Mouse (Mus musculus): ENCODE results near the gene Msx3.
A peak's percentile ranks its signal among the peaks of the same experiment; 100 is the strongest.

Msx3 gene

DNA sequence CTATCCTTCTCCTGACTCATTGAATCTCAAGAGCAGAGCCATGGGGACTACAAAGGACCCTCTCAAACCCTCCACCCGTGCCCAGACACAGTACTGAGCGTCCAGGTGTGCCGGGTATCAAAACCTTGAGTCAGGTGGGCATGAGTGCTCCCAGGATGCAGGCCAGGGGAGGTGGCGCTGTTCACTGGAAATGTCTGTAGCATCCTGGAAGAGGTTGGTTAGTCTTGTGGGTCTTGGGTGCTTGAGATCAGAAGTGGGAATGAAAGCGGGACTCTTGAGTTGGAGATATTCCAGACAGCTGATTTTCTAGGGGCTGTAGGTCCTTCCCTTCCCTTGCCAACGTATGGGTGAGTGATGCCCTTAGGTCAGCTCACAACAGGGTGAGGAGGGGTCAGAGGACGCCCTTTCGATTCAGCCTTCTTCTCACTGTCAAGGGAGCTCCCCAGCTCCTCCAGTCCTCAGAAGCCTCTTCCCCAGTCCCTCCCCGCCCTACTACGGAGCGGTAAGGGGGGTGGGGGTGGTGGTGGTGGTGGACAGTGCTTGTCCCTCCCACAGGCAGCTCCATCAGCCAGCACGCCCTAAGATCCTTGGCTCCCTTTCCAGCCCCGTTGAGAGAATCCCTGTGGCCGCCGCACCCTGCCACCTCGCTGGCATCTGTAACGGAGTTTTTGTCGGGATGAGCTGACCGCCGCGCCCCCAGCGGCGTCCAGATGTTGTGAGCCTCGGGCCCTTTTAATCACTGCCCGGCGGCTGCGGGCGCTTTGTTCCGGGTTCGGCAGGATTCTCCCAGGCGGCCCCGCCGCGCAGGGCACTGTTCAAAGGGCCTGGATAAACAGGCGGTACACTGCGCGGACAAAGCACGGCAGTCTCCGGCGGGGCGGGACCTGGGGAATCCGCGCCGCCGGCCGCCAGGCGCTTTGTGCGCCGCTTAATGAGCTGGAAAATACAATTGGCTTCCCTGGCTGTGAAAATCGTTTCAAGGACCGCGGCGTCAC is 8.8 kb upstream of the Msx3 start:
- no peak for DNase-seq (ENCODE audit: low spot score)

DNA sequence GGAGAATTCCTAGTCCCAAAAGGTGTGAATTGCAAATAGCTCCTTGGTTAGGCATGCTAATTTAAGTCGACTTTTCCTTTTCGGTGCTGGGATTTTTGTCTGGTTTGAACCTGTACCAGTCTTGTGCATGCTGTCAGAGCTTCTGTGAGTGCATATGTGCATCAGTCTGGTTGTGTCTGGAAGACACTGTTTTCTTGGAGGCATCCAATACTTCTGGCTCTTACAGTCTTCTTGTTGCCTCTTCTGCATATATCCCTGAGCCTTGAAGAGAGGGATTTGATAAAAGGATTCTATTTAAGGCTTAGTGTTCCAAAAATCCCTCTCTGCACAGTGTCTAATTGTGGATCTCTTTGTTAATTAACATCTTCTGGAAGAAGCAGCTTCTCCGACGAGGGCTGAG is 5.2 kb upstream of the Msx3 start:
- no peak for DNase-seq (ENCODE audit: low spot score)

DNA sequence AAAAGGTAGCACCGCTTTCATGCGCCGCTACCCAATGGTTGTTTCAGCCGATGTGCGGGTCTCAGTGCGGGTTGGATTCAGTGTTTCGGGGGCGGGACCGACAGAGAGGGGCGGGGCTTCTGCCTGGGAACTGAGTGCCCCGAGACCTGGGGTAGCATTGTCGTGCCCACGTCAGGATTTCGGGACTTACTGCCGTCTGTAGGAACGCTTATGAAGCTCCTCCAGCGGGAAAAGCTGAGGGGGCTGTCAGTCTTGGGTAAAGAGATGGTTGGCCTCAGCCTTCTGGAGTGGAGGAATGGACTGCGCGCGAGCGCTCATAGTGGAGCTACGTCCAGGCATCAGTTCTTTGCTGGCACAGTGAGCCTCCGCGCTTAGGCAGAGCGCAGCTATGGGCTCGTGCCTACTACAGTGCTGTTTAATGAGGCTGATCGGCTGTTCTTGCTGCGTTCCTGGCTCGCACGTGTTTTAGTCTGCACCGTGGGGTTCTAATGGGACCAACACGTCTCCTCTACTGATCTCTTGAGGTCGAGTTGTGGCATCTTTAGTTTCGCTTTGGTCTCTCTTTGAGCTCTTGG is 313 bp upstream of the Msx3 start:
- DNase-seq (ENCODE audit: low spot score), result no peak

DNA sequence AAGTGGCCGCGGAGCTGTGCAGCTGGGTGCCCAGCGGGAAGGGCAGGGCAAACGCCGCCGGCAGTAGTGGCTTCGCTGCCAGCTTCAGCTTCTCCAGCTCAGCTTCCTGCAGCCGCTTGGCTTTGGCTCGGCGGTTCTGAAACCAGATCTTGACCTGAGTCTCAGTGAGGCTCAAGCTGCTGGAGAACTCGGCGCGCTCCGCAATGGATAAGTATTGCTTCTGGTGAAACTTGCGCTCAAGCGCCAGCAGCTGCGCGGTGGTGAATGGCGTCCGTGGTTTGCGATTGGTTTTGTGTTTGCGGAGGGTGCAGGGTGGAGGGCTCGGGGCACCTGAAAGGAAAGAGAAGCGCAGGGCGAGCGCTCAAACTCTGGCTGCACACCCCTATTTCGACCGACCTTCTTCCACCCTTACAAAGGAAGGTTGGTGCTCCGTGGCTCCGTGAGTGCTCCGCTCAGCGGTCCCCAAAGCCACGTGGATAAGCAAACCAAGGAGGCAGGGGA is 1.0 kb downstream of the Msx3 start:
- no peak for DNase-seq (ENCODE audit: low spot score)

DNA sequence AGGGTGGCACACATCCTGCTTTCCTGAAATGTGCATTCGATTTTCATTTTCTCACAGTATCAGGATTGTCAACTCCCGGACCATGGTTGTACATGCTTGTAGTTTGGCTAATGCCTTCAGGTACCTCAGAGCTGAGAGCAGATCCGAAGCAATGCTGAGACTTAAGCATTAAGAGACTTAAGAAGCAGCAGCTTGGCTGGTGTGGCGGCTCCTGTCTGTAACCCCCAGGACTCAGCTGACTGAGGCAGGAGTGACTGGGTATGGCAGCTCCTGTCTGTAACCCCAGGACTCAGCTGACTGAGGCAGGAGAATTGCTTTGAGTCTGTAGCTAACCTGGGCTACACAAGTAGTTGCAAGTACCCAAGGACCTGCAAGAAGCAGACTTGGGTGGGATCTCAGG is 3.3 kb downstream of the Msx3 start:
- DNase-seq (ENCODE audit: low spot score), result no peak

DNA sequence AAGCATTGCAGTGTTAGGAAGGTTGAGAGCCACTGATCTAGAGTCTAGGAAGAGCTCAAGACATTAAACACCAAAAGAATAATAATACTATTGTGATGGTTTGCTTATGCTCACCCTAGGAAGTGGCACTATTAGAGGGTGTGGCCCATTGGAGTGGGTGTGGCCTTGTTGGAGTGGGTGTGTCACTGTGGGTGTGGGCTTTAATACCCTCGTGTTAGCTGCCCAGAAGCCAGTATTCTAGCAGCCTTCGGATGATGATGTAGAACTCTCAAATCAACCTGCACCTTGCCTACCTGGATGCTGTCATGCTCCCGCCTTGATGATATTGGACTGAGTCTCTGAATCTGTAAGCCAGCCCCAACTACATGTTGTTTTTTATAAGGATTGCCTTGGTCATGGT is 6.2 kb downstream of the Msx3 start:
- DNase-seq (ENCODE audit: low spot score), result no peak

DNA sequence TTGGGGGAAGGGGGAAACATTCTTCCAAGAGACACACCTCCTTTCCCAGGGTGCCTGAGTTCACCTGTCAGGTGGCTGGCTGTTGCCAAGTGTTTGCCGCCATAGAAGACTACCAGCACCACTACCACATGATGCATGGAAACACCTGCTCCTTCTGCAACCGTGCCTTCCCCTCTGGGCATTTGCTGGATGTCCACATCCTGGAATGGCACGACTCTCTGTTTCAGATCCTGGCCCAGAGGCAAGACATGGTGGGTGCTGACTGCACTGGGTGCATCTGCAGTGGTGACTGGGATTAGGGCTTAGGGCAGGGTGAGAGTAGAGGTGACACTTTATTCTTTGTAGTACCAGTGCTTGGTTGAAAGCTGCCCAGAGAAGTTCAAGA is 11.7 kb downstream of the Msx3 start:
- DNase-seq (ENCODE audit: low spot score), result no peak

DNA sequence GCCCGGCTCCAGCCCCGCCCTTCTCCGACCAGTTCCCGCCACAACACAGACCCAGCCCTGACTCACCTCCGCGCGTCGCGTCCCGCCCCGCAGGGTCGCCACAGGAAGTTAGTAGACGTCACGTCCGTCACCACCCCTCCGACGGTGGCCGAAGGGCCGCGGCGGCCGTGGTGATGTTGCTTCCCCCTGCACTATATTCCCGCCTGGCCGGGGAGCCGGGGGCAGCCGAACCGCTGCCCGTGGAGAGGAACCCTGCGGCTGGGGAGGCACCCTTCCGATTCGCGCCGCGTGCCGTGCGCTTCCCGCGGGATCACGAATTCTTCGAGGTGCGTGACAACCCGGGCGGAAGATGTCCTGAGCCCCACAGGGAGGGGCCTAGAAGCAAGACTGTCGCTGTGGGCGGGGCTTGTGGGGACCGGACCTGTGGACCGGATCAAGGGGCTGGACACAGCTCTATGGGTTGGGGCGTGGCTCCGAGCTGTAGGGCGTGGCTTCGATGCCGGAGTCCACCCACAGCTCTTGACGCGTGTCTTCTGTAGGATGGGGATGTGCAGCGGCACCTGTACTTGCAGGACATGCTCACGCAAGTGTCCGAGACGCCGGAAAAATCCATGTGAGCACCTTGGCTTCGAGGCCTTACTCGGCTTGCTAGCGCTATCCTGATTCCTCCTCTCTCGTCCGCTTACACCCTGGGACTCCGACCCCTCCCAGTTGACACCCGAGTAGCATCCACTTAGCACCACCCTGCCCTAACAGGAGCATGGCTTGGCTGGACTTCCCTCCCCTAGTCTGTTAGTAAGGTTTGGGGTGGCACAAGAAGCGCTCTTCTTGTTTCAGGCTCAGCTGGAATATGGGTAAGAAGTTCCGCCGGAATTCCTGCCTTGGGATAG is 12.4 kb downstream of the Msx3 start, which contains the start of the genes Zfp511 and Tubgcp2:
TSS of gene Zfp511 (plus strand) at position 111 of the 890 bp plus-strand sequence.
TSS of gene Tubgcp2 (minus strand) at position 389 of the 890 bp plus-strand sequence.
- peak; percentile 84 for DNase-seq (ENCODE audit: low spot score)

DNA sequence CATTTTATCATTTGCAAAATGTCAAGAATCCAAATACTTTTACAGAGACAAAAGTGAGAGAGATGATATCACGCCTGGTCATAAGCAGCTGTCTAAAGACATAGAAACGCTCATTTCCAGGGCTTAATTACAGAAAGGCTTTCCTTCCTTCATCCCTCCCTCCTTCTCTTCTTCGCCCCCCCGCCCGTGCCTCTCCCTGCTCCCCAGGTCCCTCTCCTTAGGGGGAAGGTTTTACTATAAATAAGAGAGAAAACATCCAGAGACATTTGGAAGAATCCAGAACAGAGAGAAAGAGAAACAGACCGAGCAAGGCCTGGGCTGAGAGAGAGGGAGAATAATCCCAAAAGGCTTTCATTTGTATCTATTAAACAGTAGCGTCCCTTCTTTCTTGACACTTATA is 13.4 kb downstream of the Msx3 start:
- DNase-seq (ENCODE audit: low spot score), result no peak

DNA sequence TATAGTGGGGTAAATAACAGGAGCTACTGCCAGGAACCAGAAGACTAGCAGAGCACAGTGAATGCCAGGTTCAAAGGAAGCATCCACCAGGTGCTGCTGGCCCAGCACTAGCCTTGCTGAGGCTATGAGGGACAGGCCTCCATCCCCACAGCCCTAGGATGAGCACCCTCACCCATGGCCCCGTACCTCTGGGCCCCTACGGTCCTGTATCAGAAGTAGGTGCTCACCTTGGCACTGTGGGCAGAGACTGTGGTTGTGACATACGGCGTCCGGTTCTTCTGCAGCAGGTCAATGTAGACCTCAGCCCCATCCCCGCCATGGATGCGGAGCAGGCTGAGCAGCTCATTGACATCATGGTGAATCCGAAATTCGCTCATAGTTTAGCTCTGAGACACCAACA is 15.5 kb downstream of the Msx3 start:
- DNase-seq (ENCODE audit: low spot score), result no peak

DNA sequence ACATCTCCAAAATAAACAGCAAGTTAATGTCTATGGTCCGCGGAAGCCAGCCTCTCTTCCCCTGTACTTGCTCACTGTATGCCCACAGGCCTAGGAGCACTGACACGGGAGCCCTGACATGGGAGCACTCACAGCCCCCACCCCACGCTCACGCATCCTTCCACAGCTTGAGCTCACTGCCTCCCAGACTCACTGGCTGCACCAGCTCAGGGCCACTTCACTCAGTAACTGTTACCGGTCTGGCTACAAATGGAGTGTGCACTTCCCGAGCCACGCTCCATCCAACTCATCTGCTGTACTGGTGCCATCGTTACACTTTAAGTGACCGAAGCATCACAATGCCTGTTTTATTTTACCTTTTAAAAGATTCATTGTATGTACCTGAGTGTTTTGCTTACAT is 16.5 kb downstream of the Msx3 start:
- no peak for DNase-seq (ENCODE audit: low spot score)

DNA sequence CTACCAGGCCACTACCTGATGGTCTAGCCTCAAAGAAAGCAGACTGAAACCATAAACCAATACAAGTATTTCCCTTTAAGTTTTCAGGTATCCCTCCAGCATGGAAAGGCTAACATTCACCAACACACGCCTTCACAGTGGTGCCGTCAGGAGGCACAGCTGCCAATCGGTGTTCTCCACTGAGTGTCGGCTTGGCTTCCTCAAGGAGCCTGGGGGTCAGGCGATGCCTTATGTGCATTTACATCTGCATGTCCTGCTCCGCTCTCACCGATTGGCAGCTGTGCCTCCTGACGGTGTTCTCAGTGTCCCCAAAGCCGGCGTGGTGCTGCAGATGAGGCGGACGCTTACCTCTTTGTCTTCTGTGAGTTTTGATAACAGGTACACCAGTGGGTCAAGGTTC is 17.1 kb downstream of the Msx3 start:
- no peak for DNase-seq (ENCODE audit: low spot score)

DNA sequence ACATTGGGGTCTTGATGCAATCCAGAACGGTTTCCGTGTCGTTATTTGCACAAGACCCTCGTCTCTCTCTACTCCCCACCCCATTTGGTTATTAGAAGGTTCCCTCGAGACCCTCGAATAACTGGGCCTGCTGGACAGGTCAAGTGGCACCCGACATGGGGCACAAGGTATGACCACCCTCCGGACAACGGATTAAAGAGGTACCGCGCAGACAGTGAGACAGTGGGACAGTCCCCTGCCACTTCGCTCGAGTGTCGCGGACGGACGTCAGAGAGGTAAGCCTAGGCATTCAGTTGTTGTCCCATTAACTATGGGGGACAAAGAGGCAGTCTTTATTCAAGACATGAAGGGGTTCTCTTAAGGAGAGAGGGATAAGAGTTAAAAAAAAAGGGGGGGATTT is 37.6 kb downstream of the Msx3 start:
- DNase-seq (ENCODE audit: low spot score), result no peak

DNA sequence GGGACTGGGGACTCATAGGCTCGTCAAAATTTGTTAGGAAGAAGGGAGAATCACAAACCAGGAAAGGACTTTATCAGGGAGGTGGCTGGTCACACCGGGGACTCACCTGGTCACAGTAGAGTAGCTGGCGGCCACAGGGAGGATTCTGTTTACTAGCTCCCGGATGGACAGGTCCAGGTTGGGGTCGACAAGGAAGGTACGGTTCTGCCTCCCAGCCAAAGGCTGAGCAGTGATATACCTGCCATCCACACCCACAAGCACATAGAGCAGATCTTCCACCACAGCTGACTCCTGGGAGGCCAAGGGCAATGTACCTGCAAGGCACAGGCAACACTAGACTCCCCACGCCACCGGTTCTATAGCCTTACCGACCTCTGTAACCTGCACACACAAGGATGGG is 41.1 kb downstream of the Msx3 start:
- no peak for DNase-seq (ENCODE audit: low spot score)

DNA sequence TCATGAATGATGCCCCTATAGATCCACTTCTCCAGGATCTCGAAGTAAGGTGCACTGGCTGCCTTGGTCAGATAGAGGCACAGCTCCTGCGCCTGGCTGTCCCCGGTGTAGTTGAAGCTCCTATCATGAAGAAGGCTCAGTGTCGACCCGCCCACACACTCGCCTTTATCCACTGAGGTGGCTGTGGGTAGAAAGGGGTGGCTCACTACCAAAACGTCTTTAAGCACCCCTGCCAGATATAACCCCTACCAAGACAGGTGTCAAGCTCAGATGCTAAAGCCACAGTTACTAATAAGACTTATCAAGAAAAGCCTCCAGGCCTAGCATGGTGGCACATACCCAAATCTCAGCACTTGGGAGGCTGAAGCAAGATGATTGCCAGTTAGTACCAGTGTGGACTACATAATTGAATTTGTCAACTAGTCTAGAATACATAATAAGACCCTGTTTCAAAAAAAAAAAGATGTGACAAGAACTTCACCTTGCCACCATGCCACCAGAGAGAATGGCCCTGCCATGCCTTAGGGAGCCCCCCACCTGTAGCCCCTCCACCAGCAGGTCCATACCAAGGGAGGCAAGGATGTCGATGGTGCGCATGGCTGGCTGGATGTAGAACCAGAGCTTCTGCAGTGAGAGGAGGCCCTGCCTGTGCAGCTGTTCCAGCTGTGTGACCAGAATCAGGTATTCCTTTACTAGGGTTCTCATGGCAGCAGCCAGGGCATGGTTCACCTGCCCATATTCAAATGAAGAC is 41.9 kb downstream of the Msx3 start:
- DNase-seq (ENCODE audit: low spot score), result no peak

DNA sequence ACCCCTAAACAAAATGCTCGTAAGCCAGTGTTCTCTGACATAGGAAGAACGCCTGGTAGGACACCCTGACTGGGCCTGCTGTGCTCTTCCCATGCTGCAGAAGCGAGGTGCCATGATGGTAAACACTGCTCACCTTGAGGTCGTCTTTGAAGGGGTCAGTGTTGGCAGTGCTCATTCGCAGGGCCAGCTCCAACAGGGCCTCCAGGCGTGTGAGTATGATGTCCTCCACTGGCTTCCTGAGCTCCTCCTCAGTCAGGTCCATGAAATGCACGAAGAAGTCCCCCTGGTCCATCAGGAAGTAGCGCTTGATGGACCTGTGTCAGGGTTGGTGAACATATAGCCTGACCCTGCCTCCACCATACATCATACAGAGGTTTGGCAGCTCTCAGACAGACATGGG is 44.2 kb downstream of the Msx3 start:
- no peak for DNase-seq (ENCODE audit: low spot score)

DNA sequence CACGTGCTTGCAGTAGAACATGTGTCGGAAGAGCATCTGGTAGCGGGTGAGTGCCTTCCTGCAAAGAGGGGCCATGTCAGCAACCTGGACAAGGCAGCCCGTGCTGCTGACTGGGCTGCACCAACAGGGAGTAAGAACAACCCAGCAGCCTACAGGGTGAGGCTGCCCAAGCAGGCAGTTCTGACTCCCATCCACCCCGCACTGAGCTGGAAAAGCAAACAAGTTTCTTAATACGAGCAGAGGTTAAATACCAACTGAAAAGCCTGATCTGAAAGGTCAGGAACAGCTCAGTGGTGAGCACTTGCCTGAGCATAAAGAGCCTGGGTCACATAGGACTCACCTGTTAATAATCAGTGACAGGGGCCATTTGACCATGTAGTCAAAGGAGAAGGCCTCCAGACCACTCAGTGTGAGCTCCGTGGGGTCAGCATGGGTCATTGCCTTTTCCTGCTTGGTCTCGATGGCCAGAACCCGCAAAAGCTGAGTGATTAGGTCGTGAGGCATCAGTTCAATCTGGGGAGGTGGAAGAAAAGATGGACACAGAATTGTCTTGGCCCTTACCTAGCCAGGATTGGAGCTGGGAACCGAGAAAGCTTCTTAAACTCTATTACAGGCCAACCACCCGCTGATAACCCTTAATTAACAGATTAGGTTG is 47.7 kb downstream of the Msx3 start:
- DNase-seq (ENCODE audit: low spot score), result no peak

DNA sequence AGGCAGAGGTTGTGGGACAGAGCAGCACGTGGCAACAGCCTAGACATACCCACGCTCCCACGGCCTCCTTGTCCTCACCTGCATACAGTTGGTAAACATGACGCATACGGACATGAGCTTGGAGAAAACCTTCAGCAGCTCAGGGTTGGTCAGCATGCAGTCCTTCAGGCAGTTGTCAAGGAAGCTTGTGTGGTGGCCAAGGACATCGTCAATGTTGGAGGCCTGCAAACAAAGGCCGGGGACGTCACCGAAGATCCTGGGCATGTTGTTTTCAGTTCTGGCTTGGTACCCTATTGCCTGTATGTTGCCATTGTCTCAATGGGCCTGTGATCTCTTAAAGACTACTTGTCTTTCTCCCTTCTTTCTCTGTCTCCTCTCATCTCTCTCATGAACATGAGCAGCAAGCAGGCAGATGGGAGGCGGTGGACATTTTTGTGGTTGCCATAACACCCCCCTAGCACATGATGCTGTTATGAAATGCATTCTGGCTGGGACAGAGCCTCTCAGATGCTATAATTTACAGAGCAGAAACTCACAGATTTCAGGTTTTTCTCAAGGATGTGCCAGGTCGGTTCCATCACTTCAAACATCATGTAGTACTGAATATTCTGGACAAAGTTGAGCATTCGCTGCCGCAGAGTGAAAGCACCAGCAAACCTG is 50.1 kb downstream of the Msx3 start:
- no peak for DNase-seq (ENCODE audit: low spot score)

Measured in ovary, postnatal 10 days (tissue).